Mouse (Mus musculus): Measurements from ENCODE around the gene Paqr7.

The Paqr7 gene

GRCm38 (mm10) chr4:134503686-134504357 lies 7.3 kb downstream of the Paqr7 start:
- DNase-seq (ENCODE audit: low spot score) = no peak

DNA sequence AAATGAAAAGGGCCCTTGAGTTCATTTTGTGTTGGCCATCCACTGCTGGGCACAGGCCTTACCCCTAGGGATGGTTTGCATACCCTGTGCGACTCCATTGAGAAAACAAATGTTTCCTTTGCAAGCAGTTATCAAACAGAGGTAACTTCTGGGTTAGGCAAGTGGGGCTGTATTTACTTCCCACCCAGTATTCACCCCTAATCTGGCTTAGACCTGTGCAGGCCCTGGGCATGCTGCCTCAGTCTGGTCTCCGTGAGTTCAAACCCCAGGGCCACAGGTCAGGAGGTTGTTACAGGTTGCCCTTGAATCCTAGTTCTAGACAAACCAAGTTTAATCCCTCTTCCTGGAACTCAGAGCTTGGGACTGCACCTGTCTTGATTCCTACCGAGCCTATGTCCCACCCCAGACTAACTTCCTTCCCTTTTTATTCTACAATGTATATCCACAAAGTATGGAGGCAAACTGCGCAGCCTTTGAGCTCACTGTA lies 8.8 kb downstream of the Paqr7 start:
- no peak for DNase-seq (ENCODE audit: low spot score)

- no peak for DNase-seq (ENCODE audit: low spot score)
These were observed 9.6 kb downstream of the Paqr7 start for GRCm38 (mm10) chr4:134505966-134506594.

DNA sequence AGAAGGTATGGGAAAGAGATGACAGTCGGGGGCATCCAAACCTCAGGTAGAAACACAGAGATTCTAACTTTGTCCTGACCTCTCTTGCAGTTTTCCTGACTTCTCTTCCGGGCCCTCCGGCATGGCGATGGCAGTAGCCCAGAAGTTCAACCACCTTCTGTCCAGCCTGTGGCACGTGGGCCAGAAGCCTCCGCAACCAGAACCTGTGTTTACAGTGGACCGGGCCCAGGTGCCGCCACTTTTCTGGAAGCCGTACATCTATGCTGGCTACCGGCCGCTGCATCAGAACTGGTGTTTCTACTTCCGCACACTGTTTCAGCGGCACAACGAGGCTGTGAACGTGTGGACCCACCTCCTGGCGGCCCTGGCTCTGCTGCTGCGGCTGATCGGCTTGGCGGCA lies 10.2 kb downstream of the Paqr7 start:
- DNase-seq (ENCODE audit: low spot score) = no peak

- no peak for DNase-seq (ENCODE audit: low spot score)
These were observed 13.9 kb downstream of the Paqr7 start for GRCm38 (mm10) chr4:134510396-134510795.

GRCm38 (mm10) chr4:134510845-134511411 lies 14.4 kb downstream of the Paqr7 start, which contains the start of gene Aunip:
TSS of gene Aunip (plus strand) at chr4:134510999.
- DNase-seq (ENCODE audit: low spot score) = peak; percentile 94

DNA sequence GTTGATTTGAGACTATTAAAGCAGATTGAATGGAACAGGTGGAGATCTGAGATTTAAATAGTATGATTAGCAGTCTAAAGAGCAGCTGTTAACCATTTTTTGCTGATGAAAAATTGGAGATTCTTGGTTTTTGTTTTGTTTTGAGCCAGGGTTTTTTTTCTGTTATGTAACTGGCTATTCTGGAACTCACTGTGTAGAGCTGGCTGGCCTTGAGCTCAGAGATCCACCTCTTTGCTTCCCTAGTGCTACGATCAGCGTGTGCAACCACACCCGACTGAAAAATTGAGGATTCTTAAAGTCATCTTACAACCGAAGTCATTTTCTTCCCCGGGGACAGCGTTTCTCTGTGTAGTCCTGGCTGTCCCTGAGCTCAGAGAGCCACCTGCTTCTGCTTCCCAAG lies 15.2 kb downstream of the Paqr7 start:
- DNase-seq (ENCODE audit: low spot score) = no peak

DNA sequence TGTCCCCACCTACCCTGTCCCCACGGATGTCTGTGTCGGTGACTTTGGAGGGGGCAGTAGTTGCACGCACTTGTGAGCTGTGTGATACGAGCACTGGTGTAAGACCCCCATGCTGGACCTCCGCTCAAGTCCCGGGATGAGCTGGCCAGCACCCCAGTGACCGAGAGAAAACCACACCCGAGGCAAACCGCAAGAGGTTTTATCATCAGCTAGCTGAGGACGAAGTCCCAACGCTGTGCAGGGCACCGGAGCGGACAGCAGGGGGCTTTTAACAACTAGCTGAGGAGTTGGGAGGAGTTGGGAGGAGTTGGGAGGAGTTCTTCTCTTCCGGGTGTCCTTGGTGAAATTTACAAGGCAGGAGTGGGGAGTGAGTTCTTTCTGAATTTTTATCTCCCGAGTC lies 16.3 kb downstream of the Paqr7 start:
- DNase-seq (ENCODE audit: low spot score) = no peak

DNA sequence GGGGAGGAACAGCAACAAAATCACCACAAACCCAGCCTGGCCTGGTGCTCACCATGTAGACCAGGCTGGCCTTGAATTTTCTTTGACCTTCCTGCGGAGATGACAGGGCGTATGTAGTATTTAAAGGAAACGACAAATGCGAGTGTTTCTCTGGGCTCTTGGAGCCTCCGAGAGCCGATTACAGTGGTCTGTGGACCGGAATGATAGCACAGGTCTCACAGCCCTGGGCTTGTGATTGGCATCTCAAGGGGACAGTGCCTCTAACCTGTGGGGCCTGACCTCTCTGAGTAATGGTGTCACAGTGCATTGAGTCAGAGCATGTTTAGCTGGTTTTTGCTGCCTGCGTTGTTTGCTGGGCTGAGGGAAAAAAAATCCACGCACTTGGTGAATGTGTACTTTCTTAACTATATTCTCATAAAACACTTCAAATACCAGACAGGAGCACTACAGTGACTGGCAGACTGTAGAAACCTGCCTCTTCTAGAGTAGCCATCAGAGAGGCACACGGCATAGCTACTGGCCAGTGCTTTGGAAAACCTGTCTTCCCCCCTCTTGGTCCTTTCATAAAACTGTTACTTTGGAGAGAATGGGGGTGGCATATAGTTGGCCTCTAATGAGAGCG lies 17.9 kb downstream of the Paqr7 start:
- no peak for DNase-seq (ENCODE audit: low spot score)

DNA sequence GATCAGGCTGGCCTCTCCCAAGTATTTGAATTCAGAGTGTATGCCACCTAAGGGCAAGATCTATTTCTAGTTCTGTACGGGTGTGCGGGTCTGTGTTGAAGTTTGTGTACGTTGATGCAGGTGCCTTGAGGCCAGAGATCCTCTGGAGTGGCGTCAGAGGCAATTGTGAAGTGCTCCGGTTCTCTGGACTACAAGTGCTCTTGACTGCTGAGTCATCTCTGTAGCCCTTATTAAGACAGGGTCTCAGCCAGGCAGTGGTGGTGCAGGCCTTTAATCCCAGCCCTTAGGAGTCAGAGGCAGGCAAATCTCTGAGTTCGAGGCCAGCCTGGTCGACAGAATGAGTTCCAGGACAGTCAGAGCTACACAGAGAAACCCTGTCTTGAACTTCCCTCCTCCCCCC lies 19.1 kb downstream of the Paqr7 start:
- no peak for DNase-seq (ENCODE audit: low spot score)

DNA sequence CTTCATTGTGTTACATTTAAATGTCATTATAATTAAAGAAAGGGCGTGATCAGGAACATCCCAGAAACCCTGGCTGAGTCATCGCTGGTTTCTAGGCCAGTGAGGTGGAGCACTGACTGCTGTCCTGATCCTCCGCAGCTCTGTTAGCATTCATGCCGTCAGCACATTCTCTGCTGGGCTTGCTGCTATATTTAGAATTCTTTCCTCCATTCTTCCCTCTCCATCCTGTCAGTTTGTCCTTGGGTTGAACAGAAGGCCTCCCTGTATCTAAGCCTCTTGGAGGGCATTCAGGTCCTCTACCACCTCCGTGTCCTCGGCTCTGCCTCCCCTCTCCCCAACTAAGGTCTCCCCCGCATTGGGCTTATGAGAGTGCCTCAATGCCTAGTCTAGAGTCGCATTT lies 20.5 kb downstream of the Paqr7 start:
- DNase-seq (ENCODE audit: low spot score) = no peak

GRCm38 (mm10) chr4:134517719-134518118 lies 21.2 kb downstream of the Paqr7 start:
- no peak for DNase-seq (ENCODE audit: low spot score)

DNA sequence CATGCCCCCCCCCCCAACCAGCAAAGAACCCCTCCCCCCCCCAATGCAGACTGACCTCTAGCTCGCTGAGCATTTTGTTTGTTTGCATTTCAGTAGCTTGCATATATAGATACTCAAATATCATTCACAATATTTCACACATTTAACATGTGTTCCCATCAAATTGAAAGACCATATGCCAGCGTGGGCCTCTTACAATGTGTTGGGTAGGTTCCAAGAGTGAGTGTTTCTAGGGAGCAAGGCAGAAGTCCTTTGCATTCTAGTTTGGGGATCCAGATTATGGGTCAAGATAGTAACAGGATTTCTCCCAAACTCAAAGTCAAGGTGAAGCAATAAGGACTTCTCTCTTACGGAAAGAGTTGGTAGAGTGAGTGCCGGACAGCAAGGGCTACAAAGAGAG lies 22.0 kb downstream of the Paqr7 start:
- DNase-seq (ENCODE audit: low spot score) = no peak

DNA sequence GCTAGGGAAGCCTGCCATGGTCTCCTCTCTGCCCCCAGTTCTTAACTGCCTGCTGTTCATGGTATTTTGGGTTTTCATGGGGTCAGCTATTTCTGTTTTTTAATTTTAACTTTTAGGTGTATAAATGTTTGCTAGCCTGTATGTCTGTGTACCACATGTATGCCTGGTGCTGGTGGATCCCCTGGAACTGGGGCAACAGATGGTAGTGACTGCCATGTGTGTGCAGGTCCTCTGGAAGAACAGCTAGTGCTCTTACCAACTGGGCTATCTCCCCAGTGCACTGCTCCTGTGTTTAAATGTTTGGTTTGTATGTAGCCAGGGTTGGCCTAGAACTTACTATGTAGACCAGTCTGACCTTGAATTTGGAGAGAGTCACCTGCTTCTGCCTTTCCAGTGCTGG lies 22.8 kb downstream of the Paqr7 start:
- DNase-seq (ENCODE audit: low spot score) = no peak

DNA sequence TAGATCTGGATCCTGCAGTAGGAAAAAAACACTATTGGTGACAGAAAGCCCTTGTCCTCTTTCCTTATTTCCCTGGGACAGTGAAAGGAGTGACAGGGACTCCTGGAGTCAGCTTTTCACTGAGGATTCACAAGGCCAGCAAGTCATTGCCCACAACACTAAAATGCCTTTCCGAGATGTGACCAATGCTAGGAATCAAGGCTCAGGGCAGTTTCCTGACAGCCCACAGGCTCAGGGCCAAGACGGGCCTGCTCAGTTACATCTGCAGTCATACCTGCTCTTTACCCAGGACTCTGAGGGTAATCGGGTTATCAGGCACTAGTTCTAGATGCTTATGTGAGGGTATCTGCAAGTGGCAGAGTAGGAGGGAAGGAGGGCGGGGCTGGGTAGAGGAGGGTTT lies 26.9 kb downstream of the Paqr7 start:
- no peak for DNase-seq (ENCODE audit: low spot score)

DNA sequence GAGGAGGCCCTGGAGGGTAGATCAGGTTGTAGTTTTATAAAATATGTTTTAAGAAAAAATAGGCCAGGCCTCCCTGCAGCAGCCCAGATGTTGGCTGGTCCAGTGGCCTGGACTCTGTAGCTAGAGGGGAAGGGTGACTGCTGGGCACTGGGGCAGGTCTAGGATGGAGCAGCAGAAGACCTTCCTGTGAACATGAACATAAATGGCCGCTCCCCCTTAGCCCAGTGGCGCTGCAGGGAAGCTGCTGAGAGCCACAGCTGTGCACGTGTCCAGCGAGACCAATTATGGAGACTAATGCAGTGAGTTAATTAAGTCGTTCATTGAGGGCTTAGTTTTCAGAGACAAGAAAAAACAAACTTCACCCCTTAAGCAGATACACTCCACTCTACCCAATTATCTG lies 29.3 kb downstream of the Paqr7 start:
- DNase-seq (ENCODE audit: low spot score) = no peak

GRCm38 (mm10) chr4:134526220-134526619 lies 29.7 kb downstream of the Paqr7 start:
- DNase-seq (ENCODE audit: low spot score) = no peak

DNA sequence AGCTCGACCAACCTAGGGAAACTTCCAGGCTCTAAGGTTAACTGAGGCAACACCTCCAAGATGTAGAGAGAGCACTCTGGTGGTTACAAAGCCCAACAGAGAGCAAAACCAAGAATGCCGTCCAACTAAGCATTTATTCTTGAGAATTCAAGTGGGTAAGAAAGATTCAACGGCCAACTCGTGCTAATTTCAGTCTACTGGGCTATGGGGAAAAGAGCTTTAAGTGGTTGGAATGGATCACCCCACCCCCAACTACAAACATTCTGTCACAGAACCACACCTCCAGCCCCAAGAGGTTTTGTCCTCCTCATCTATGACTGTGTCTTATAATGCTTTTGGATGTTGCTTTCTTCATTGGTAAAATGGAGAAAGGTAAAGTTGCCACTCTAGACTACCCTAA lies 36.4 kb downstream of the Paqr7 start:
- no peak for DNase-seq (ENCODE audit: low spot score)

- DNase-seq (ENCODE audit: low spot score) = peak; percentile 49
These were observed 36.9 kb downstream of the Paqr7 start for GRCm38 (mm10) chr4:134533421-134533820.

GRCm38 (mm10) chr4:134534124-134534886 lies 37.8 kb downstream of the Paqr7 start:
- DNase-seq (ENCODE audit: low spot score) = peak; percentile 78

DNA sequence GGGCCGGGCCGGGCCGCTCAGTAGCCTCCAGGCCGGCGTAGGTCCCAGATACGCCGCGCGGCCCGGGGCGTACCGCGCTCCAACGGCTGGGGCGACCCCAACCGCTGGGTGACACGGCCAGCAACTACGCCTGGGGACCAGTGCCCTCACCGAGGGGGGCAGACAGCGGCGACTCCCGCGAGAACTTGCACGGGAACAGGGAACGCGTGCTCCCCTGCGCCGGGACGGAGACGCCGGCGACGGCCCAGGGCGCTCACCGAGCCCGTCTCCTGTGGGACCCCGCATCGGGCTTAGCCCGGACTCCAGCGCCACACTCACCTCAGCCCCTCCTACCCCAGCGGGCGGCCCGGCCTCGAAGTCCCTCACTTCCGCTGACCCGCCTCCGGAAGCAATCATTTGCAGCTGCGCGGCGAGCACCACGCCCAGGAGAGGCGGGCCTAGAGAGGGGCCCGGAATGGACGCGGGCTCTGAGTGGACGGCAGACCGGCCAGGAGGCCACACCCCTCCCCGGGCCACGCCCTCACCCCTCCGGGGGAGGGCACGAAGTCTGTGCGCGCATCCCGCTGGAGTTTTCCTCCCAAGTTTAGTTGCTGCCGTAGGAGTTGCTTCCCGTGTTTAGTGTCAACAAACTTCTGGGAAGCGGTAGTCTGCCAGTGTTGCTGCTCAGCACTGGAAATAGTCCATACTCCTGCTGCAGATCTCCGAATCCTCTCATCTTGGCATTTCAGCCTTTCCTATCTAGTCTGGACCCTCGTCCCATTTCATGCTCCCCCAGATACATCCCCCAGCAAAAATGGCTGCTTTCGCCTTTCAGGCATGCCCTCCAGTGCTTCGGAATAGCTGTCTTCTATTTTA lies 38.7 kb downstream of the Paqr7 start, which contains the start of gene Mtfr1l:
Gene Mtfr1l, minus strand, starts transcription at position 456 of the 855 bp plus-strand sequence.
- peak; percentile 97 for DNase-seq (ENCODE audit: low spot score)

Data from MN1 (cell line).